Mouse (Mus musculus) ES-E14 (cell line): Measurements from ENCODE around the gene Samm50. TPM values are rescaled to one million over a fixed set of nuclear protein-coding genes. Genes with fewer than 3 reads are reported as not detected.

Experiments
- DNase-seq: peaks from one replicate; pipeline ENCODE4 v3.0.0-alpha.2; 2013; ENCODE audit warnings: low read depth, low spot score
- H3K27ac ChIP-seq: 2 replicates; pipeline ENCODE4 v1.5.1; 2012; ENCODE audit warnings: low read depth, mild to moderate bottlenecking, low read length, moderate library complexity, mixed read lengths; ENCODE audit not compliant: poor library complexity, insufficient read depth, severe bottlenecking
- H3K36me3 ChIP-seq: 2 replicates; pipeline ENCODE4 v1.6.1; 2012; ENCODE audit warnings: mild to moderate bottlenecking, low read length, moderate library complexity, mixed read lengths; ENCODE audit not compliant: control insufficient read depth, poor library complexity, insufficient read depth, severe bottlenecking
- H3K4me1 ChIP-seq, 2 experiments: fragments of 150-350 bp in 1 of 2; sonication (generic) in 1 of 2; 2 replicates each; pipeline ENCODE4 v1.6.1; 2012; ENCODE audit warnings: low read length in 2 of 2, mild to moderate bottlenecking in 1 of 2, mixed read lengths in 1 of 2; ENCODE audit not compliant: control insufficient read depth in 2 of 2, insufficient read depth in 2 of 2, poor library complexity in 1 of 2
- H3K4me3 ChIP-seq, 2 experiments: fragments of 150-350 bp in 1 of 2; sonication (generic) in 1 of 2; 2 replicates each; pipeline ENCODE4 v1.5.1; 2012; ENCODE audit warnings: low read length in 2 of 2, low read depth in 1 of 2, mild to moderate bottlenecking in 1 of 2, mixed read lengths in 1 of 2; ENCODE audit not compliant: insufficient read depth in 1 of 2, poor library complexity in 1 of 2, severe bottlenecking in 1 of 2
- H3K9ac ChIP-seq: 2 replicates; pipeline ENCODE4 v1.6.1; 2012; ENCODE audit warnings: low read depth, mild to moderate bottlenecking, low read length, mixed read lengths; ENCODE audit not compliant: poor library complexity, insufficient read depth, severe bottlenecking
- H3K9me3 ChIP-seq: fragments of 150-350 bp; sonication (generic); 2 replicates; pipeline ENCODE4 v1.6.1; 2012; ENCODE audit warnings: low read depth, mild to moderate bottlenecking, low read length; ENCODE audit not compliant: control insufficient read depth, insufficient read depth
- CHD2 ChIP-seq: IDR thresholded peaks from 2 replicates; pipeline ENCODE4 v1.6.1; 2014; ENCODE audit warnings: mild to moderate bottlenecking, low read depth, low read length, inconsistent platforms
- HCFC1 ChIP-seq: IDR thresholded peaks from 2 replicates; pipeline ENCODE4 v1.6.1; 2012; ENCODE audit warnings: low read length, inconsistent platforms, borderline replicate concordance; ENCODE audit not compliant: insufficient read depth
- MAFK ChIP-seq: IDR thresholded peaks from 2 replicates; pipeline ENCODE4 v1.6.1; 2014; ENCODE audit warnings: mild to moderate bottlenecking, low read depth, low read length, inconsistent platforms; ENCODE audit not compliant: insufficient read depth
- ZC3H11A ChIP-seq: IDR thresholded peaks from 2 replicates; pipeline ENCODE4 v1.6.1; 2012; ENCODE audit warnings: low read depth, mild to moderate bottlenecking, inconsistent platforms, low read length, borderline replicate concordance
- ZNF384 ChIP-seq: IDR thresholded peaks from 2 replicates; pipeline ENCODE4 v1.6.1; 2012; ENCODE audit warnings: low read depth, low read length, inconsistent platforms
- in situ Hi-C, 2 experiments: fragments of 600-800 bp; cut with MboI; formaldehyde crosslinking; loops; one replicate each; pipeline ENCODE4 v1.15.1; 2025; ENCODE audit warnings: low sequenced_read_pairs in 2 of 2, inconsistent platforms in 1 of 2; ENCODE audit not compliant: unreplicated experiment in 2 of 2
- total RNA-seq: library from RNA; depleted of rRNA; stranded (reverse); fragments of 300-350 nt; gene quantifications from 2 replicates; pipeline ENCODE4 v1.2.3, GENCODE M21; 2012

Gene Samm50
- total RNA-seq, 1 experiment = 107 TPM

GRCm38 (mm10) chr15:84178733-84179132 is 13.3 kb upstream of the Samm50 start:
- Histone ChIP-seq H3K4me1 (peaks cover 4 to 16% of the 10 kb centered on the region in 2 experiments; a peak in 3 of 4 replicates), H3K27ac (no peak overlapping the region), H3K36me3 (no peaks in the 10 kb centered on the region), H3K9ac (no peak overlapping the region), H3K9me3 (no peaks in the 10 kb centered on the region), H3K4me3 (no peak overlapping the region)
- no peak for DNase-seq
- in situ Hi-C loops = no loop called here
- no peak for TF ChIP-seq CHD2
- TF ChIP-seq ZC3H11A = no peak
- no peak for TF ChIP-seq MAFK
- TF ChIP-seq ZNF384 = no peak
- TF ChIP-seq HCFC1 = no peak

- no peak overlapping the region for H3K27ac ChIP-seq
- TF ChIP-seq MAFK (no peak), HCFC1 (no peak), CHD2 (no peak), ZC3H11A (no peak), ZNF384 (no peak)
- no peaks in the 10 kb centered on the region for H3K36me3 ChIP-seq
- H3K9ac ChIP-seq = no peak overlapping the region
- no peaks in the 10 kb centered on the region for H3K9me3 ChIP-seq
- peaks cover 16 to 35% of the 10 kb centered on the region in 2 experiments; a peak in 3 of 4 replicates for H3K4me1 ChIP-seq
- H3K4me3 ChIP-seq = no peak overlapping the region
- in situ Hi-C loops = no loop called here
- no peak for DNase-seq
Measured at GRCm38 (mm10) chr15:84182000-84182399, 10.0 kb upstream of the Samm50 start.

GRCm38 (mm10) chr15:84183967-84184366 is 8.1 kb upstream of the Samm50 start:
- H3K9me3 ChIP-seq = no peaks in the 10 kb centered on the region
- H3K27ac ChIP-seq = peak overlapping the region; percentile 80
- TF ChIP-seq MAFK (peak; percentile 91), ZC3H11A (no peak)
- peaks cover 19 to 47% of the 10 kb centered on the region in 2 experiments; a peak in 3 of 4 replicates for H3K4me1 ChIP-seq
- no peak for DNase-seq
- H3K9ac ChIP-seq = peak overlapping the region; percentile 24; the same call in 1 of the 2 replicates
- in situ Hi-C loops = no loop called here
- H3K36me3 ChIP-seq = no peaks in the 10 kb centered on the region
- peak overlapping the region in 1 of 2 experiments; percentile 11; a peak in 2 of 4 replicates for H3K4me3 ChIP-seq

GRCm38 (mm10) chr15:84186196-84186595 is 5.8 kb upstream of the Samm50 start:
- in situ Hi-C loops = no loop called here
- no peak for DNase-seq
- Histone ChIP-seq H3K9me3 (no peaks in the 10 kb centered on the region), H3K9ac (peak overlapping the region; percentile 41; the same call in 1 of the 2 replicates), H3K36me3 (no peaks in the 10 kb centered on the region; the same call in 1 of the 2 replicates), H3K4me1 (peaks cover 21 to 50% of the 10 kb centered on the region in 2 experiments; a peak in 3 of 4 replicates), H3K4me3 (no peak overlapping the region), H3K27ac (peak overlapping the region; percentile 80)
- TF ChIP-seq CHD2 = no peak
- no peak for TF ChIP-seq ZC3H11A
- no peak for TF ChIP-seq MAFK
- TF ChIP-seq ZNF384 = no peak
- TF ChIP-seq HCFC1 = no peak

GRCm38 (mm10) chr15:84188887-84189530 is 3.0 kb upstream of the Samm50 start:
- Histone ChIP-seq H3K27ac (peak overlapping the region; percentile 89; the same call in 1 of the 2 replicates), H3K9me3 (no peaks in the 10 kb centered on the region), H3K36me3 (no peaks in the 10 kb centered on the region; the same call in 1 of the 2 replicates), H3K9ac (no peak overlapping the region), H3K4me1 (peaks cover 17 to 42% of the 10 kb centered on the region in 2 experiments; a peak in 3 of 4 replicates), H3K4me3 (no peak overlapping the region)
- in situ Hi-C loops = no loop called here
- no peak for TF ChIP-seq CHD2
- TF ChIP-seq ZNF384 = peak; percentile 53; the same call in 1 of the 2 replicates
- no peak for DNase-seq
